Mouse (Mus musculus) liver, embryonic 14.5 days (tissue): Measurements from ENCODE around the gene Slc7a15.

ENCODE experiments used
- CTCF ChIP-seq: IDR thresholded peaks from 2 replicates; pipeline ENCODE4 v1.5.1; 2016; ENCODE audit warnings: antibody characterized with exemption, low read depth, control low read depth
- EP300 ChIP-seq: IDR thresholded peaks from 2 replicates; pipeline ENCODE4 v1.6.1; 2016; ENCODE audit warnings: antibody characterized with exemption, low read depth

- TF ChIP-seq EP300: no peak
- no peak for TF ChIP-seq CTCF
These were observed 30.7 kb upstream of the Slc7a15 start for GRCm38 (mm10) chr12:8629537-8629936.
